Mouse (Mus musculus): ENCODE measurements around the gene Rnase4. TPM values are rescaled to one million over a fixed set of nuclear protein-coding genes. Genes with fewer than 3 reads are reported as not detected.

Gene Rnase4
- polyA plus RNA-seq, 1 experiment from 2014 or later = 11.5 TPM

GRCm38 (mm10) chr14:51085911-51086310 lies 5.0 kb upstream of the Rnase4 start:
- Histone ChIP-seq H3K9me3 (replicated peaks; ENCODE audit: control insufficient read depth, low read length) (no peaks in the 10 kb centered on the region), H3K9ac (ENCODE audit: low read length) (no peak overlapping the region), H3K27me3 (replicated peaks; ENCODE audit: control insufficient read depth, insufficient read depth, low read length) (peaks cover 3% of the 10 kb centered on the region; the same call in 1 of the 2 replicates), H3K36me3 (ENCODE audit: control insufficient read depth, insufficient read depth, low read length) (no peaks in the 10 kb centered on the region), H3K4me3 (ENCODE audit: low read depth, low read length) (no peak overlapping the region), H3K4me2 (ENCODE audit: low read length) (no peak overlapping the region), H3K27ac (ENCODE audit: low read depth, low read length) (no peak overlapping the region), H3K4me1 (ENCODE audit: control insufficient read depth, insufficient read depth, low read length) (no peaks in the 10 kb centered on the region)
- WGBS = 75% methylated on average over 4 of the region's 4 CpGs
- DNase-seq (ENCODE audit: low spot score) (no peak), ATAC-seq (no peak)

GRCm38 (mm10) chr14:51087762-51088161 lies 3.1 kb upstream of the Rnase4 start:
- peak; percentile 35 for DNase-seq (ENCODE audit: low spot score)
- Histone ChIP-seq H3K9me3 (replicated peaks; ENCODE audit: control insufficient read depth, low read length) (no peaks in the 10 kb centered on the region), H3K4me1 (ENCODE audit: control insufficient read depth, insufficient read depth, low read length) (no peaks in the 10 kb centered on the region), H3K36me3 (ENCODE audit: control insufficient read depth, insufficient read depth, low read length) (no peaks in the 10 kb centered on the region), H3K27me3 (replicated peaks; ENCODE audit: control insufficient read depth, insufficient read depth, low read length) (peaks cover 3% of the 10 kb centered on the region; the same call in 1 of the 2 replicates), H3K9ac (ENCODE audit: low read length) (peak overlapping the region; percentile 49; the same call in 1 of the 2 replicates), H3K4me3 (ENCODE audit: low read depth, low read length) (peak overlapping the region; percentile 57), H3K4me2 (ENCODE audit: low read length) (peak overlapping the region; percentile 63), H3K27ac (ENCODE audit: low read depth, low read length) (no peak overlapping the region)
- ATAC-seq = no peak
- WGBS = 8% methylated on average over 9 of the region's 9 CpGs

GRCm38 (mm10) chr14:51088166-51088969 lies 2.5 kb upstream of the Rnase4 start:
- Histone ChIP-seq H3K27ac (ENCODE audit: low read depth, low read length) (0 out of 2 replicates have a peak overlapping the region, but pooled peaks have one; percentile 45), H3K9ac (ENCODE audit: low read length) (peak overlapping the region; percentile 57), H3K9me3 (replicated peaks; ENCODE audit: control insufficient read depth, low read length) (no peaks in the 10 kb centered on the region), H3K4me1 (ENCODE audit: control insufficient read depth, insufficient read depth, low read length) (no peaks in the 10 kb centered on the region), H3K4me2 (ENCODE audit: low read length) (peak overlapping the region; percentile 63), H3K4me3 (ENCODE audit: low read depth, low read length) (peak overlapping the region; percentile 57), H3K27me3 (replicated peaks; ENCODE audit: control insufficient read depth, insufficient read depth, low read length) (peaks cover 3% of the 10 kb centered on the region; the same call in 1 of the 2 replicates), H3K36me3 (ENCODE audit: control insufficient read depth, insufficient read depth, low read length) (no peaks in the 10 kb centered on the region)
- DNase-seq (ENCODE audit: low spot score) (peak; percentile 83), ATAC-seq (peak; percentile 18)
- WGBS = 1% methylated on average over 23 of the region's 23 CpGs

- Histone ChIP-seq H3K36me3 (ENCODE audit: control insufficient read depth, insufficient read depth, low read length) (no peaks in the 10 kb centered on the region), H3K9ac (ENCODE audit: low read length) (peak overlapping the region; percentile 57), H3K4me1 (ENCODE audit: control insufficient read depth, insufficient read depth, low read length) (no peaks in the 10 kb centered on the region), H3K27me3 (replicated peaks; ENCODE audit: control insufficient read depth, insufficient read depth, low read length) (no peaks in the 10 kb centered on the region; the same call in 1 of the 2 replicates), H3K4me2 (ENCODE audit: low read length) (peak overlapping the region; percentile 63), H3K4me3 (ENCODE audit: low read depth, low read length) (peak overlapping the region; percentile 57), H3K27ac (ENCODE audit: low read depth, low read length) (0 out of 2 replicates have a peak overlapping the region, but pooled peaks have one; percentile 45), H3K9me3 (replicated peaks; ENCODE audit: control insufficient read depth, low read length) (no peaks in the 10 kb centered on the region)
- WGBS = under 1% methylated on average over 34 of the region's 34 CpGs
- DNase-seq (ENCODE audit: low spot score) (peak; percentile 98), ATAC-seq (peak; percentile 95)
These were observed 1.8 kb upstream of the Rnase4 start for GRCm38 (mm10) chr14:51088970-51089673.

- Histone ChIP-seq H3K4me2 (ENCODE audit: low read length) (peak overlapping the region; percentile 63), H3K4me3 (ENCODE audit: low read depth, low read length) (peak overlapping the region; percentile 57), H3K27ac (ENCODE audit: low read depth, low read length) (peak overlapping the region; percentile 66; the same call in 1 of the 2 replicates), H3K4me1 (ENCODE audit: control insufficient read depth, insufficient read depth, low read length) (no peaks in the 10 kb centered on the region), H3K9me3 (replicated peaks; ENCODE audit: control insufficient read depth, low read length) (no peaks in the 10 kb centered on the region), H3K36me3 (ENCODE audit: control insufficient read depth, insufficient read depth, low read length) (no peaks in the 10 kb centered on the region), H3K9ac (ENCODE audit: low read length) (peak overlapping the region; percentile 56), H3K27me3 (replicated peaks; ENCODE audit: control insufficient read depth, insufficient read depth, low read length) (no peaks in the 10 kb centered on the region)
- DNase-seq (ENCODE audit: low spot score) (no peak), ATAC-seq (no peak)
- WGBS = 0% methylated on average over 15 of the region's 15 CpGs
These were observed 1.2 kb upstream of the Rnase4 start for GRCm38 (mm10) chr14:51089674-51090076.

- H3K9ac ChIP-seq (ENCODE audit: low read length) = peak overlapping the region; percentile 56
- H3K9me3 ChIP-seq (replicated peaks; ENCODE audit: control insufficient read depth, low read length) = no peaks in the 10 kb centered on the region
- DNase-seq (ENCODE audit: low spot score) (peak; percentile 86), ATAC-seq (peak; percentile 54)
- no peaks in the 10 kb centered on the region for H3K4me1 ChIP-seq (ENCODE audit: control insufficient read depth, insufficient read depth, low read length)
- peak overlapping the region; percentile 63 for H3K4me2 ChIP-seq (ENCODE audit: low read length)
- WGBS = 0% methylated on average over 27 of the region's 27 CpGs
- H3K4me3 ChIP-seq (ENCODE audit: low read depth, low read length) = peak overlapping the region; percentile 57
- H3K27ac ChIP-seq (ENCODE audit: low read depth, low read length) = peak overlapping the region; percentile 66
- no peaks in the 10 kb centered on the region for H3K27me3 ChIP-seq (replicated peaks; ENCODE audit: control insufficient read depth, insufficient read depth, low read length)
- no peaks in the 10 kb centered on the region for H3K36me3 ChIP-seq (ENCODE audit: control insufficient read depth, insufficient read depth, low read length)
These were observed 648 bp upstream of the Rnase4 start for GRCm38 (mm10) chr14:51090077-51090781.

- WGBS = 45% methylated on average over 8 of the region's 8 CpGs
These were observed 1.3 kb downstream of the Rnase4 start for GRCm38 (mm10) chr14:51092073-51092620.

GRCm38 (mm10) chr14:51093496-51093895 lies 2.6 kb downstream of the Rnase4 start:
- Histone ChIP-seq H3K9me3 (replicated peaks; ENCODE audit: control insufficient read depth, low read length) (no peaks in the 10 kb centered on the region), H3K27me3 (replicated peaks; ENCODE audit: control insufficient read depth, insufficient read depth, low read length) (no peaks in the 10 kb centered on the region), H3K27ac (ENCODE audit: low read depth, low read length) (no peak overlapping the region), H3K4me1 (ENCODE audit: control insufficient read depth, insufficient read depth, low read length) (no peaks in the 10 kb centered on the region), H3K4me2 (ENCODE audit: low read length) (no peak overlapping the region), H3K4me3 (ENCODE audit: low read depth, low read length) (no peak overlapping the region), H3K9ac (ENCODE audit: low read length) (no peak overlapping the region), H3K36me3 (ENCODE audit: control insufficient read depth, insufficient read depth, low read length) (no peaks in the 10 kb centered on the region)
- DNase-seq (ENCODE audit: low spot score) (no peak), ATAC-seq (no peak)
- WGBS = 33% methylated on average over 3 of the region's 3 CpGs

More at GRCm38 (mm10) chr14:51092073-51092620, 1.3 kb downstream of the Rnase4 start:
- H3K36me3 ChIP-seq (ENCODE audit: control insufficient read depth, insufficient read depth, low read length) = no peaks in the 10 kb centered on the region
- H3K4me3 ChIP-seq (ENCODE audit: low read depth, low read length) = peak overlapping the region; percentile 57; the same call in 1 of the 2 replicates
- H3K27me3 ChIP-seq (replicated peaks; ENCODE audit: control insufficient read depth, insufficient read depth, low read length) = no peaks in the 10 kb centered on the region
- DNase-seq (ENCODE audit: low spot score) (no peak), ATAC-seq (no peak)
- no peak overlapping the region for H3K9ac ChIP-seq (ENCODE audit: low read length)
- H3K9me3 ChIP-seq (replicated peaks; ENCODE audit: control insufficient read depth, low read length) = no peaks in the 10 kb centered on the region
- H3K4me2 ChIP-seq (ENCODE audit: low read length) = peak overlapping the region; percentile 63
- H3K4me1 ChIP-seq (ENCODE audit: control insufficient read depth, insufficient read depth, low read length) = no peaks in the 10 kb centered on the region
- no peak overlapping the region for H3K27ac ChIP-seq (ENCODE audit: low read depth, low read length)
